Mouse (Mus musculus) layer of hippocampus, adult 8-10 months (tissue): ENCODE results near the gene F830045P16Rik. TPM values are rescaled to one million over a fixed set of nuclear protein-coding genes. Genes with fewer than 3 reads are reported as not detected.
A peak's percentile ranks its signal among the peaks of the same experiment; 100 is the strongest.

ENCODE experiments used
- DNase-seq, 2 experiments: peaks; one replicate each; pipeline ENCODE4 v3.0.0; 2022; ENCODE audit warnings: low spot score in 2 of 2
- total RNA-seq, 4 experiments: library from RNA; stranded (reverse); gene quantifications; 2 replicates each; pipeline ENCODE4 v1.2.4; 2022

F830045P16Rik gene
- total RNA-seq = 1 to 10 TPM in 2 of 4 experiments, under 1 TPM in 2; 0.24 to 1.8 (median 0.93) TPM

GRCm38 (mm10) chr2:129536377-129536776 lies at the start of gene F830045P16Rik:
Gene F830045P16Rik (minus strand): TSS chr2:129536602.
- DNase-seq = no peak

GRCm38 (mm10) chr2:129585904-129586514 lies 49.6 kb upstream of the F830045P16Rik start:
- no peak for DNase-seq

- no peak for DNase-seq
Measured at GRCm38 (mm10) chr2:129584905-129585304, 48.5 kb upstream of the F830045P16Rik start.

GRCm38 (mm10) chr2:129582261-129582660 lies 45.9 kb upstream of the F830045P16Rik start:
- no peak for DNase-seq

GRCm38 (mm10) chr2:129581826-129582225 lies 45.4 kb upstream of the F830045P16Rik start:
- DNase-seq = no peak

GRCm38 (mm10) chr2:129580656-129581055 lies 44.3 kb upstream of the F830045P16Rik start:
- peak; percentile 69 to 70 for DNase-seq

GRCm38 (mm10) chr2:129576611-129577447 lies 40.4 kb upstream of the F830045P16Rik start:
- peak; percentile 56 to 79 for DNase-seq

- DNase-seq = no peak
Measured at GRCm38 (mm10) chr2:129575113-129575512, 38.7 kb upstream of the F830045P16Rik start.

- DNase-seq = peak; percentile 82 to 83
Measured at GRCm38 (mm10) chr2:129574395-129575046, 38.1 kb upstream of the F830045P16Rik start.

GRCm38 (mm10) chr2:129573701-129574273 lies 37.4 kb upstream of the F830045P16Rik start:
- DNase-seq = no peak

GRCm38 (mm10) chr2:129569556-129569955 lies 33.2 kb upstream of the F830045P16Rik start:
- no peak for DNase-seq

- no peak for DNase-seq
Measured at GRCm38 (mm10) chr2:129569120-129569519, 32.7 kb upstream of the F830045P16Rik start.

GRCm38 (mm10) chr2:129563944-129564709 lies 27.7 kb upstream of the F830045P16Rik start:
- DNase-seq = no peak

GRCm38 (mm10) chr2:129561796-129562195 lies 25.4 kb upstream of the F830045P16Rik start:
- DNase-seq = no peak

GRCm38 (mm10) chr2:129558875-129559219 lies 22.4 kb upstream of the F830045P16Rik start:
- no peak for DNase-seq

GRCm38 (mm10) chr2:129558008-129558874 lies 21.8 kb upstream of the F830045P16Rik start:
- peak in 1 of 2 experiments; percentile 31 for DNase-seq

GRCm38 (mm10) chr2:129556081-129556480 lies 19.7 kb upstream of the F830045P16Rik start:
- DNase-seq = no peak

GRCm38 (mm10) chr2:129550781-129551180 lies 14.4 kb upstream of the F830045P16Rik start:
- no peak for DNase-seq

GRCm38 (mm10) chr2:129549537-129550135 lies 13.2 kb upstream of the F830045P16Rik start:
- DNase-seq = no peak

GRCm38 (mm10) chr2:129546772-129547171 lies 10.4 kb upstream of the F830045P16Rik start:
- no peak for DNase-seq
